Mouse (Mus musculus) retina, adult 2 months (tissue): ENCODE results near the gene Lrp2.

ENCODE experiments used
- DNase-seq: peaks from one replicate; pipeline ENCODE4 v3.0.0-alpha.2; 2012; ENCODE audit warnings: low read depth, low spot score

Gene Lrp2

GRCm38 (mm10) chr2:69401891-69402290 is 184.0 kb downstream of the Lrp2 start:
- no peak for DNase-seq

- DNase-seq: no peak
Measured at GRCm38 (mm10) chr2:69400866-69401604, 184.8 kb downstream of the Lrp2 start.

- no peak for DNase-seq
Measured at GRCm38 (mm10) chr2:69396760-69397435, 189.0 kb downstream of the Lrp2 start.

- DNase-seq: no peak
Measured at GRCm38 (mm10) chr2:69395597-69396248, 190.1 kb downstream of the Lrp2 start.

- DNase-seq: no peak
Measured at GRCm38 (mm10) chr2:69393947-69394346, 191.9 kb downstream of the Lrp2 start.

GRCm38 (mm10) chr2:69386118-69386871 is 199.6 kb downstream of the Lrp2 start:
- no peak for DNase-seq

GRCm38 (mm10) chr2:69382838-69383237 is 203.0 kb downstream of the Lrp2 start:
- DNase-seq: no peak

- DNase-seq: no peak
Measured at GRCm38 (mm10) chr2:69381740-69382139, 204.1 kb downstream of the Lrp2 start.

GRCm38 (mm10) chr2:69380281-69380680 is 205.6 kb downstream of the Lrp2 start, which contains the start of gene Dhrs9:
TSS of gene Dhrs9 (plus strand) at chr2:69380445.
- no peak for DNase-seq

GRCm38 (mm10) chr2:69379801-69380200 is 206.1 kb downstream of the Lrp2 start:
- DNase-seq: no peak

GRCm38 (mm10) chr2:69376780-69377179 is 209.1 kb downstream of the Lrp2 start:
- no peak for DNase-seq
